Mouse (Mus musculus) spleen, adult 12 weeks (tissue): ENCODE data around the gene Tas2r124.

Experiments used
- DNase-seq: peaks from one replicate; pipeline ENCODE4 v3.0.0; 2022; ENCODE audit warnings: low spot score

The Tas2r124 gene

DNA sequence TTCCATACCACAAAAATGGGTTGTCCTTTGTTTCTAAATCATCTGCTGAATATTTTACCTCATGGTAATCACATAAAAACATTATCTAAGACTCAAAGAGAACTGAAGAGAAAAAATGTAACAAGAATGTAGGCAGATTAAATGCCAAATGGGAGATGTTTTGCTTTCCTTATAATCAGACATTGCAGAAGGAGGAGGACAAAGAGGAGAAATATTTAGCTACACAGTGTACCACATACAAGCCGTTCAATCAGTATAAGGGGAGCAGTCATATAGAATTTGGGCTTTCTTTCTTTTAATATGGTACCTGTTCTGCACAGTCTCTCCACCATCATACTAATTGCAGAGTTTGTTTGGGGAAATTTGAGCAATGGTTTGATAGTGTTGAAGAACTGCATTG is at the start of gene Tas2r124:
TSS of gene Tas2r124 (plus strand) at position 301 of the 400 bp plus-strand sequence.
- no peak for DNase-seq

- no peak for DNase-seq
Observed at GRCm38 (mm10) chr6:132711828-132712227, 42.7 kb upstream of the Tas2r124 start, which contains the start of gene Tas2r122. TSS of gene Tas2r122 (minus strand) at chr6:132711928.

DNA sequence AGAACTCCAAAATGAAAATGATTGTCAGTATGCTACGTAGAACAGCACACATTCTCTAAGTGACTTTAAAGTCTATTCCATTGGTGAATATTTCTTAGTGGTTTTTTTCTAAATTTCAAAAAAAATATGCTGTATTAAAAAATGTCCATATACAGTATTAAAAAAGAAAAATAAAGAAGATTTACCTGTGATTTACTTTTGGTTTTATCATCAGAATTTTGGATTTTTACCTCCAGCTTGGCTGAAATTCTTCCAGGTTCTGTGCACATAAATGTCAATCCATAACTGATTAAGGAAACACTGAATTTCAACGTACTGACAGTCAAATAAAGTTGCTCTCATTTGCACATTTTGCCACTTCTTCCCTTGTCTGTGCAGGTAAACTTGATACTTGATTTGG is 16.6 kb upstream of the Tas2r124 start, which contains the start of gene Tas2r115:
TSS of gene Tas2r115 (minus strand) at position 101 of the 400 bp plus-strand sequence.
- no peak for DNase-seq

DNA sequence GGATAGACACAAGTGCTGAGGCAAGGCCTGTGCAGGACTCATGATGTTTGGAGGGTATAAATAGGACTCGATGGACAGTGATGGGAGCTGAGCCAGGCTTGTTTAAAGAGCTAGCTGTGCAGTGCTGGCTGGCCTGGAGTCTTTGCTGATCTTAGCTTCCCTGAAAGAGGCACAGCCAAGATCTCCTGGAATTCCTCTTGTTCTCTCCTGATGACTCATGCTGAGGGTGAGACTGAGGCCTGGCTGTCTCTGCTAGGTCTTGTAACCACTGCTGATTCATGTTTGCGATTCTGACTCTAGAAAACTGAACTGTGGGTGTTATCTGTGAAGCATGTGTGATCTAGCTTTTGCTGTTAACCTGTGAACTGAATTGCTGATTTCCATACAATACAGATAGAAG is 4.3 kb upstream of the Tas2r124 start:
- no peak for DNase-seq

- no peak for DNase-seq
Observed at GRCm38 (mm10) chr6:132761831-132762230, 7.3 kb downstream of the Tas2r124 start, which contains the start of gene Tas2r102. TSS of gene Tas2r102 (plus strand) at chr6:132762131.

- no peak for DNase-seq
Observed at GRCm38 (mm10) chr6:132778062-132778461, 23.5 kb downstream of the Tas2r124 start, which contains the start of gene Tas2r136. TSS of gene Tas2r136 (minus strand) at chr6:132778162.

DNA sequence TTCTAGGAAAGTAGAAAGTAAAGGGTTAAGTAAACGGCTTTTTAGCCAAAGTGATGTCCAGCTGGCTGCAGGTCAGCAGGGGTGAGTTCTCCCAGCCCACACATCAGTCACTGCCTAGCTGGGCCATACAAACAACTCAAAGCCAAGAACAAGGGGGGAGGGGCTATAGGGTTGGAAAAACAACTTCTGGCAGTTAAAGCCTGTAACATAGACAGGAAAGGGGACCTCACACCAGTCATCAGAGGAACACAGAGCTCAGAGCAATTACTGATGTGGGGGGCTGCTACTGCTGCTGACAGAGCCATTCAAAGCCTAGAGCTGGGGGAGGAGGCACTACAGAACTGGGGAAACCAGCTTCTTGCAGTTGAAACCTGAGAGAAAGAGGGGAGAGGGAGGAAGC is 40.9 kb downstream of the Tas2r124 start:
- DNase-seq: no peak

DNA sequence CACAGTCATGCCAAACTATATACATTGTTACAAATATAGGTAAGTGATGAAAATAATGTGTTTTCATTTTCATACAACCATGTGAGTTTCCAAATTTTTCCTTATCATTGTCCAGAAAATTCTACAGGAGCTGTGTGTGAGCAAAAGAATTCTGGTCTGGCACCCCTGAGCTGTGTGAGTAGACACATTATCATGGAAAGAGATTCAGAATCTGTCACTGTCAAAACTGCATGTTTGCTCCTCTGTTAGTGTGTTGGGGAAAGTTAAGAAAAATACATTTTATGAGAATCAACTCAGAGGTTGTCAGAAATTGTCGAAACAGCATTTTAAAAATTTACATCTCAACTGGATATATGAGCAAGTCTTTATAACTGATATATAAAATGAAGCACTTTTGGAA is 48.0 kb downstream of the Tas2r124 start, which contains the start of gene Tas2r117:
TSS of gene Tas2r117 (plus strand) at position 301 of the 400 bp plus-strand sequence.
- no peak for DNase-seq
